Mouse (Mus musculus): ENCODE measurements around the gene Il18.

Il18 gene

GRCm38 (mm10) chr9:50554241-50555093 is at the start of gene Il18:
Gene Il18 (plus strand): TSS chr9:50554827.
- no peak for ATAC-seq (ENCODE audit: insufficient number of reproducible peaks, low FRiP score, low TSS enrichment)

DNA sequence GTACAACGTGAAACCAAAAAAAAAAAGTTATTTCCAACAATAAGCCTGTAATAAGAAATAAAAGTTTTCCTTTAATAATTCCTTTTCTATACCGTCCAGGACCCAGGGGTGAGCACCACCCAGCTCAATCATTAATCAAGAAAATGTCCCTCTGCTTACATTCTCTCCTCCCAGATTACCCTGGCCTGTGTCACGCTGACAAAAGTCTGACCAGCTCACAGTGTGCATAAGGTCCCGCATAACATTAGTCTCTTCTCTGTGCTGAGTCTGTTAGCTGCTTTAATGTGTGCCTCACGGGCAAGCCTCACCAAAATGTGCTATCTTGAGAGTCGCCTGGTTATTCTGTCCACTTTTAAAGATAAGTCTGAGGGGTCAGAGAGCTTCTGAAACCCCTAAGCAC is 49.2 kb upstream of the Il18 start:
- no peak for ATAC-seq (ENCODE audit: insufficient number of reproducible peaks, low FRiP score, low TSS enrichment)

GRCm38 (mm10) chr9:50507570-50507969 is 47.1 kb upstream of the Il18 start:
- ATAC-seq (ENCODE audit: insufficient number of reproducible peaks, low FRiP score, low TSS enrichment) = no peak

GRCm38 (mm10) chr9:50515462-50515861 is 39.2 kb upstream of the Il18 start:
- ATAC-seq (ENCODE audit: insufficient number of reproducible peaks, low FRiP score, low TSS enrichment) = no peak

DNA sequence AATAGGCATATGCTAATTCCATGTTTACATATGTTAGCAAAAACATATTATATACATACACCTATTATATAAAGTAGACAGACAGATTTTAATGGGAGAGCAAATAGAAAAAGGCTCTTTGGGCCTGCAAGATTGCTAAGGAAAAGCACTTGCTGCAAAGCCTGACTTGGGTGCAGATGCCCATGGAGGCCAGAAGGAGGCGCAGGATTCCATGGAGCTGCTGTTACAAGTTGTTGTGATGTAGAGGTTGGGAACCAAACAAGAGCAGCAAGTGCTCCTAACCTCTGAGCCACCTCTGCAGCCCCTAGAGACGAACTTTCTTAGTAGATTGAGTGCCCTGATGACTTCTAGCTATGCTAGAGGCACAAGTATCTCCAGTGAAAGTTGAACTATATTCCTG is 35.8 kb upstream of the Il18 start:
- no peak for ATAC-seq (ENCODE audit: insufficient number of reproducible peaks, low FRiP score, low TSS enrichment)

- no peak for ATAC-seq (ENCODE audit: insufficient number of reproducible peaks, low FRiP score, low TSS enrichment)
These were observed 33.9 kb upstream of the Il18 start for GRCm38 (mm10) chr9:50520748-50521147.

- no peak for ATAC-seq (ENCODE audit: insufficient number of reproducible peaks, low FRiP score, low TSS enrichment)
These were observed 33.1 kb upstream of the Il18 start for GRCm38 (mm10) chr9:50521562-50521961.

DNA sequence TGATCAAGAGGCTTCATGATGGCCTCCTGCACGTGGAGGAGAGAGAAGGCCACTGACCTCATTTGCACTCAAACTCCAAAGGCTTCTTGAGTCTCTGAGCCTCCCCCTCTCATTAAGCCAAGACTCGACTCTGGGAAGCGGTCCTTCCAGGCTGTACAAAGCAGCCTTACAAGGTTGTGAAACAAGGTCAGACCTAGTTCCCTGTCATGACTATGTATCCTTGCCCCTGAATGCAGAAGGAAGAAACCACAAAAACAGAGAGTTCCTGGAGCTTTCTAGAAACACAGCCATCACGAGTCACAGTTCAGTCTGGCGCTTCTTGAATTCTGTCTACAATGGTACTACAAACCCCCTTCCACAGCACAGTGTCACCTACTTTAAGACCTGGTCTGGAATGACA is 32.1 kb upstream of the Il18 start:
- ATAC-seq (ENCODE audit: insufficient number of reproducible peaks, low FRiP score, low TSS enrichment) = no peak

- no peak for ATAC-seq (ENCODE audit: insufficient number of reproducible peaks, low FRiP score, low TSS enrichment)
These were observed 29.7 kb upstream of the Il18 start for GRCm38 (mm10) chr9:50524936-50525335.

DNA sequence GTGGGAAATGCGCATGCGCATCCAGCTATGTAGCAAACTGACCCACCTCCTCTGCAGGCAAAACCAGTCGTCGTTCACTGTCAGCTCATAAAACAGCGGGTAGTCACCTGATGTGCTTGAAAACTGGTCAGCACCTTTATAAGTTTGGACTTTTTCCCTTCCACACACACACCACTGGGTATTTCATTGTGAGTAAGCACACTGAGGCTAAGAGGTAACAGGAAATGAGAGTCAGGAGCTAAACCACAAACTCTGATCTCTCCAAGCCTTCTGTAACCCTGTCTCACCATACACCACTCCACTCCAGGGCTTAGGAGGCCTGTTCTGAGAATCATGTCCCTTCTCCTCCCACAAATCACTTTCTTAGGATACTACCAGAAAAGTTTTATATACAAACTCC is 29.0 kb upstream of the Il18 start:
- ATAC-seq (ENCODE audit: insufficient number of reproducible peaks, low FRiP score, low TSS enrichment) = no peak

GRCm38 (mm10) chr9:50527860-50528259 is 26.8 kb upstream of the Il18 start:
- no peak; the same call in 1 of the 2 replicates for ATAC-seq (ENCODE audit: insufficient number of reproducible peaks, low FRiP score, low TSS enrichment)

- ATAC-seq (ENCODE audit: insufficient number of reproducible peaks, low FRiP score, low TSS enrichment) = peak; percentile 97
These were observed 26.2 kb upstream of the Il18 start, which contains the start of gene Pts for GRCm38 (mm10) chr9:50528293-50528892. Gene Pts (minus strand): TSS chr9:50528724.

DNA sequence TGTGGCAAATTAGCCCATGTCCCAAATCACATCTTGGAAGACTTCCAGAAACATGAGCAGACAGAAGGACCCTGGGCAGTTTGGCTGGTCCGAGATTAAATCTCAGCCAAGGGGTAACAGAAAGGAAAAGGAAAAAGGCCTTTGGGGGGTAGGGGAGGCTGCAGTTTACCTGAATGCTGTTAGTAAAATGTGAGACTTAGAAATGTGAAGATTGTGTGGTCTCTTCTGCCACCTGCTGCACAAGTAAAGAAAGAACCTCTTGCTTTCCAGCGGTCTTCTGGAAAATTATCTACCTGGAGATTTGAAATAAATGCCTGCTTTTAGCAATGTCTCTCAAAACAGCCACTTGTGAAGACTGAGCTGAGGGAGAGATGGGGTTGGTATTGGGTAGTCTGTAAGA is 23.7 kb upstream of the Il18 start:
- ATAC-seq (ENCODE audit: insufficient number of reproducible peaks, low FRiP score, low TSS enrichment) = no peak

DNA sequence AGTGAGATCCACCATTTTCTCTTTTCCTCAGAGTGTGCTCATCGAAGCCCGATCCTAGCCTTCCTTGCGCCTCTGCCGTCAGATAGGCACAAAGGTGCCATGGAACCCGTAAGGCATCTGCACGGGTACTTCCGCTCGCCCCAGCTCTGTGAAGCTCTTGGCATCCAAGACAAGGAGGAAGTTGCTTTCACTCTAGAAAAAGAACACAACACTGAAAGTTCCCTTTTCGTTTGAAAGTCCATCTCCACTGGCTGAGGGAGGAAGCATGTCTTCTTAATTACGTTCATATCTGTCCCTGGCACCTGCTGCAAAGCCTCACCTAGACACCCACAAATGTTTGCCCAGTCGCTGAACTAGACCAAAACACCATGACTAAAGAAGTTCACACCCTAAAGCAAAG is 21.3 kb upstream of the Il18 start:
- no peak for ATAC-seq (ENCODE audit: insufficient number of reproducible peaks, low FRiP score, low TSS enrichment)

GRCm38 (mm10) chr9:50533791-50534190 is 20.8 kb upstream of the Il18 start:
- no peak for ATAC-seq (ENCODE audit: insufficient number of reproducible peaks, low FRiP score, low TSS enrichment)

DNA sequence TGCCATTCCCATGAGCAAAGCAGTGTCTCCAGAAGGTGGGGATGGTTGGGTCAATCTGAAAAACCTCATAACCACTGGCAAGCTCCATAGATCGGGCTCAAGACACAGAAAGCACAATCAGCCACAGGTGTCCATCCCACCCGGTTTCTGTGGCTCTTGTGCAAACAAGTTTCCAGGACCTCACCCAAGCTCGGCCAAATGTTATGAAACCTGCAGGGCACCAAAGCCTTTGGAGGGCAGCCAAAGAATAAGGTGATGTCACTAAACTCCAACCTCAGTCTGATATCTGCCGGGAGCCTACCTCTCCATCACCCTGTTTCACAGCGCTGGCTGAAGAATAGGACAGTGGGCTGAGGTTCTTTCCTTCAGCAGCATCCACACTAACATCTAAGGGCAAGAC is 18.7 kb upstream of the Il18 start:
- ATAC-seq (ENCODE audit: insufficient number of reproducible peaks, low FRiP score, low TSS enrichment) = no peak

DNA sequence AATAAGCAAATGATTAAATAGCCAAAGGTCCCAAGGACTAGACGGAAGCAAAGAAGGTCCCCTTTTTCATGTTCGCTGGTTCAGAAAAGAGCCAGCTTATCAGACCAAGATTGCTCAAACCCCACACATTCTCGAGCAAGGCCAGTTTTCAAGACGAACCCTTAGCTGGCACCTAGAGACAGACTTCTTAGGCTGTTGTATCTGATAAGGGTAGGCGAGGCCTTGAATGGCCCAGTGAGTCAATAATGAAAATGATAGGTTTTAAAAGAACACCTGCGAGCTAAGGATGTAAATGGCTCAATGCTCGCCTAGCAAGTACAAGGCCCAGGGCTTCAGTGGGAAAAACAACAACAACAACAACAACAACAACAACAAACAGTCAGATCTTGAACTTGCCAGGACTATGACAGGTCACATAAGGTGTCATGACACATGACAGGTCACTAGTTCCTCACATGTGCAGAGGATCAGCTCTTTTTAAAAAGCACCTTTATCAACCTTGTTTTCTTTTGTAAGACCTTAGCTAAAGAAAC is 18.0 kb upstream of the Il18 start:
- ATAC-seq (ENCODE audit: insufficient number of reproducible peaks, low FRiP score, low TSS enrichment) = no peak

DNA sequence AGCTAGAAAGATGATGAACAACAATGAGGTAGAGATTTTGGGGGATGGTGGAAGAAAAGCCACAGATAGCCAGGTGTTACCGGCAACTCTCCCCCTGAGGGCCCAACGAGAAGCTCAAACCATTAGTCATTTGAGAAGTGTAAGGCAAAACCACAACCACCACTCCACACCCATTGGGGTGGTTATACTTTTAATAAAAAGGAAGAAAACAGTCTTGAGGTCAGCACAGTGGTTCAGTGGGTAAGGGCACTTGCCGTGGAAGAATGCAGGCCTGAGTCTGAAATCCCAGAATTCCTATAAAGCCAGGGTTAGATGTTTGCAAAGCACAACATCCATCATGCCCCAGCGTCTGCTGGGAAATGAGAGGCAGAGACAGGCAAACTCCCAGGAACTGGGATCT is 17.3 kb upstream of the Il18 start:
- no peak for ATAC-seq (ENCODE audit: insufficient number of reproducible peaks, low FRiP score, low TSS enrichment)

GRCm38 (mm10) chr9:50540170-50540569 is 14.5 kb upstream of the Il18 start:
- ATAC-seq (ENCODE audit: insufficient number of reproducible peaks, low FRiP score, low TSS enrichment) = no peak

- ATAC-seq (ENCODE audit: insufficient number of reproducible peaks, low FRiP score, low TSS enrichment) = no peak
These were observed 12.2 kb upstream of the Il18 start for GRCm38 (mm10) chr9:50542401-50542800.

GRCm38 (mm10) chr9:50547859-50548478 is 6.7 kb upstream of the Il18 start:
- ATAC-seq (ENCODE audit: insufficient number of reproducible peaks, low FRiP score, low TSS enrichment) = no peak
